ENCODE assay signal across 19 mouse cellular contexts in genomic region chr10:37101733-37102132, GRCm38 (mm10). TPM values are rescaled to one million over a fixed set of nuclear protein-coding genes. Genes with fewer than 3 reads are reported as not detected.
DNase-seq lines count a peak whose midpoint lies in the region; ATAC-seq lines count a peak whose summit lies in the region.
"Had no signal": no experiment of that assay in that cellular context is flagged by ENCODE, and none has a peak within 500 bp of the region (broad histone marks: within the 10 kb centered on the region; RNA-seq: fewer than 3 reads in every experiment).

No protein-coding gene starts in this region.

- H3K4me2 ChIP-seq in hindbrain, embryonic 13.5 days = no peak overlapping the region
- no peak overlapping the region for H3K4me2 ChIP-seq in hindbrain, embryonic 11.5 days (replicated peaks; ENCODE audit: low read depth, low read length)
- H3K4me2 ChIP-seq in forebrain, embryonic 16.5 days (ENCODE audit: low read length) = no peak overlapping the region
- no peak overlapping the region for H3K4me2 ChIP-seq in midbrain, embryonic 13.5 days (replicated peaks)
- H3K4me2 ChIP-seq in heart, embryonic 12.5 days = no peak overlapping the region
- H3K4me2 ChIP-seq: embryonic facial prominence, embryonic 13.5 days; limb, embryonic 15.5 days; liver, embryonic 15.5 days; neural tube, embryonic 13.5 days had no signal

- H3K27ac ChIP-seq in hindbrain, embryonic 13.5 days = 0 out of 2 replicates have a peak overlapping the region, but pooled peaks have one; percentile 8
- H3K27ac ChIP-seq in hindbrain, embryonic 11.5 days (ENCODE audit: low read depth, low read length) = no peak overlapping the region
- H3K27ac ChIP-seq in forebrain, embryonic 16.5 days (ENCODE audit: low read length) = no peak overlapping the region
- H3K27ac ChIP-seq in midbrain, embryonic 13.5 days = no peak overlapping the region; the same call in 1 of the 2 replicates
- H3K27ac ChIP-seq in heart, embryonic 12.5 days (ENCODE audit: poor library complexity, severe bottlenecking) = no peak overlapping the region
- H3K27ac ChIP-seq: embryonic facial prominence, embryonic 13.5 days; heart, adult 2 months; layer of hippocampus, adult 2 months; limb, embryonic 15.5 days; liver, embryonic 15.5 days; neural tube, embryonic 13.5 days had no signal

- H3K36me3 ChIP-seq in hindbrain, embryonic 13.5 days = no peaks in the 10 kb centered on the region
- no peaks in the 10 kb centered on the region for H3K36me3 ChIP-seq in hindbrain, embryonic 11.5 days (ENCODE audit: control insufficient read depth, insufficient read depth, low read length)
- H3K36me3 ChIP-seq in forebrain, embryonic 16.5 days (ENCODE audit: control insufficient read depth, insufficient read depth) = no peaks in the 10 kb centered on the region
- no peaks in the 10 kb centered on the region for H3K36me3 ChIP-seq in midbrain, embryonic 13.5 days
- H3K36me3 ChIP-seq in heart, embryonic 12.5 days = no peaks in the 10 kb centered on the region
- H3K36me3 ChIP-seq: embryonic facial prominence, embryonic 13.5 days; limb, embryonic 15.5 days; liver, embryonic 15.5 days; neural tube, embryonic 13.5 days had no signal

- no peak overlapping the region for H3K9ac ChIP-seq in hindbrain, embryonic 13.5 days
- H3K9ac ChIP-seq in hindbrain, embryonic 11.5 days (ENCODE audit: low read depth, low read length) = no peak overlapping the region
- no peak overlapping the region for H3K9ac ChIP-seq in forebrain, embryonic 16.5 days (replicated peaks; ENCODE audit: low read depth, low read length)
- no peak overlapping the region for H3K9ac ChIP-seq in midbrain, embryonic 13.5 days (replicated peaks)
- H3K9ac ChIP-seq in heart, embryonic 12.5 days = no peak overlapping the region
- H3K9ac ChIP-seq: embryonic facial prominence, embryonic 13.5 days; limb, embryonic 15.5 days; liver, embryonic 15.5 days; neural tube, embryonic 13.5 days had no signal

- ATAC-seq in hindbrain, embryonic 13.5 days (ENCODE audit: low FRiP score) = no peak
- ATAC-seq in hindbrain, embryonic 11.5 days (ENCODE audit: low FRiP score) = no peak
- peak; percentile 68; the same call in 1 of the 2 replicates for ATAC-seq in forebrain, embryonic 16.5 days
- ATAC-seq in midbrain, embryonic 13.5 days = 0 out of 2 replicates have a peak, but pooled peaks have one; percentile 37
- no peak for ATAC-seq in heart, embryonic 12.5 days (ENCODE audit: insufficient number of reproducible peaks, low FRiP score)
- ATAC-seq in granulocyte monocyte progenitor cell, adult 5-6 weeks (replicated peaks; ENCODE audit: poor library complexity, severe bottlenecking) = no peak
- ATAC-seq: inflammation-experienced regulatory T-cells, adult 6 months had no signal

- no peak overlapping the region for H3K4me3 ChIP-seq in hindbrain, embryonic 13.5 days
- no peak overlapping the region for H3K4me3 ChIP-seq in hindbrain, embryonic 11.5 days (ENCODE audit: low read depth, low read length)
- H3K4me3 ChIP-seq in forebrain, embryonic 16.5 days (replicated peaks; ENCODE audit: low read length) = no peak overlapping the region
- H3K4me3 ChIP-seq in midbrain, embryonic 13.5 days (replicated peaks) = no peak overlapping the region
- no peak overlapping the region for H3K4me3 ChIP-seq in heart, embryonic 12.5 days
- H3K4me3 ChIP-seq: embryonic facial prominence, embryonic 13.5 days; heart, adult 2 months; layer of hippocampus, adult 2 months; limb, embryonic 15.5 days; liver, embryonic 15.5 days; neural tube, embryonic 13.5 days had no signal

- no peaks in the 10 kb centered on the region for H3K4me1 ChIP-seq in hindbrain, embryonic 13.5 days (replicated peaks)
- H3K4me1 ChIP-seq in hindbrain, embryonic 11.5 days (replicated peaks; ENCODE audit: control insufficient read depth, insufficient read depth, low read length) = no peaks in the 10 kb centered on the region
- no peaks in the 10 kb centered on the region for H3K4me1 ChIP-seq in forebrain, embryonic 16.5 days (replicated peaks; ENCODE audit: control insufficient read depth, insufficient read depth, low read length)
- 0 out of 2 replicates have a peak, but pooled peaks cover 8% of the 10 kb centered on the region for H3K4me1 ChIP-seq in midbrain, embryonic 13.5 days (replicated peaks)
- H3K4me1 ChIP-seq in heart, embryonic 12.5 days (replicated peaks) = no peaks in the 10 kb centered on the region
- H3K4me1 ChIP-seq: embryonic facial prominence, embryonic 13.5 days; limb, embryonic 15.5 days; liver, embryonic 15.5 days; neural tube, embryonic 13.5 days had no signal

- no peaks in the 10 kb centered on the region for H3K27me3 ChIP-seq in hindbrain, embryonic 13.5 days
- H3K27me3 ChIP-seq in hindbrain, embryonic 11.5 days (ENCODE audit: control insufficient read depth, insufficient read depth, low read length) = no peaks in the 10 kb centered on the region
- no peaks in the 10 kb centered on the region for H3K27me3 ChIP-seq in forebrain, embryonic 16.5 days (replicated peaks; ENCODE audit: control insufficient read depth, insufficient read depth, low read length)
- H3K27me3 ChIP-seq in midbrain, embryonic 13.5 days = no peaks in the 10 kb centered on the region
- H3K27me3 ChIP-seq in heart, embryonic 12.5 days (replicated peaks) = no peaks in the 10 kb centered on the region
- H3K27me3 ChIP-seq: embryonic facial prominence, embryonic 13.5 days; limb, embryonic 15.5 days; liver, embryonic 15.5 days; neural tube, embryonic 13.5 days had no signal

- H3K9me3 ChIP-seq in hindbrain, embryonic 13.5 days = 0 out of 2 replicates have a peak, but pooled peaks cover 9% of the 10 kb centered on the region
- H3K9me3 ChIP-seq in hindbrain, embryonic 11.5 days (ENCODE audit: control insufficient read depth, low read length) = no peaks in the 10 kb centered on the region
- no peaks in the 10 kb centered on the region; the same call in 1 of the 2 replicates for H3K9me3 ChIP-seq in forebrain, embryonic 16.5 days (ENCODE audit: control insufficient read depth, low read length)
- H3K9me3 ChIP-seq in midbrain, embryonic 13.5 days = no peaks in the 10 kb centered on the region; the same call in 1 of the 2 replicates
- peaks cover 4% of the 10 kb centered on the region for H3K9me3 ChIP-seq in heart, embryonic 12.5 days (replicated peaks)
- H3K9me3 ChIP-seq: embryonic facial prominence, embryonic 13.5 days; limb, embryonic 15.5 days; liver, embryonic 15.5 days had no signal

- WGBS in hindbrain, embryonic 13.5 days = 44% methylated on average over 2 of the region's 2 CpGs
- WGBS in hindbrain, embryonic 11.5 days = 69% methylated on average over 2 of the region's 2 CpGs
- 25% methylated on average over 2 of the region's 2 CpGs for WGBS in forebrain, embryonic 16.5 days
- 16% methylated on average over 2 of the region's 2 CpGs for WGBS in midbrain, embryonic 13.5 days
- WGBS in heart, embryonic 12.5 days = 77% methylated on average over 2 of the region's 2 CpGs

- no peak for DNase-seq in hindbrain, embryonic 11.5 days (ENCODE audit: low spot score)
- no peak for DNase-seq in layer of hippocampus, postnatal 10 days (ENCODE audit: low spot score in 2 of 2)
- DNase-seq: gastrocnemius, postnatal 14 days; heart, adult 2 months; kidney, adult 2 months; kidney, postnatal 14 days; lung, postnatal 10 days; thymus, adult 2 months had no signal

RNA-seq across cellular contexts. Expression of gene Marcks, which starts 37.0 kb away (rescaled TPM):
- polyA plus RNA-seq in hindbrain, embryonic 13.5 days (2015; fragmentation: Nextera tagmentation; extraction: Ambion mirVana) = 254 and 257 TPM in 2 replicates
- polyA plus RNA-seq in hindbrain, embryonic 11.5 days (2014; fragmentation: Nextera tagmentation; extraction: Ambion mirVana) = 407 and 453 TPM in 2 replicates
- 178 and 197 TPM in 2 replicates for polyA plus RNA-seq in forebrain, embryonic 16.5 days (2015; fragmentation: Nextera tagmentation; extraction: Ambion mirVana)
- 277 and 290 TPM in 2 replicates for polyA plus RNA-seq in midbrain, embryonic 13.5 days (2015; fragmentation: Nextera tagmentation; extraction: Ambion mirVana)
- polyA plus RNA-seq in heart, embryonic 12.5 days (2016; fragmentation: Nextera tagmentation; extraction: Ambion mirVana) = 79.0 and 81.4 TPM in 2 replicates
- total RNA-seq in layer of hippocampus, postnatal 10 days (2021) = 100 to 1,000 TPM; 286 to 292 TPM
- total RNA-seq in granulocyte monocyte progenitor cell, adult 5-6 weeks (2014; fragmentation: Nextera tagmentation) = 5.1 TPM in 2 replicates
- total RNA-seq in granulocyte monocyte progenitor cell, adult 5-6 weeks (2017) = 8.5 and 10.1 TPM in 2 replicates

Comparison
In these comparisons a context has a peak if more than half of its experiments do, and no peak if none do; other contexts are left out.
1. ATAC-seq: peak in forebrain, embryonic 16.5 days (single experiment) and midbrain, embryonic 13.5 days (single experiment); none in hindbrain, embryonic 13.5 days (single experiment), hindbrain, embryonic 11.5 days (single experiment), heart, embryonic 12.5 days (single experiment) and granulocyte monocyte progenitor cell, adult 5-6 weeks (single experiment).